Mouse (Mus musculus) small intestine, adult 2 months (tissue): ENCODE data around the gene Rpl14.

Source experiments
- CTCF ChIP-seq: fragments of 200-500 bp; IDR thresholded peaks from 2 replicates; pipeline ENCODE4 v1.5.1; 2012; ENCODE audit warnings: low read depth, mild to moderate bottlenecking, control low read depth, inconsistent platforms, low read length, moderate library complexity, mixed read lengths; ENCODE audit not compliant: insufficient replicate concordance, insufficient read length; ENCODE audit errors: extremely low read depth
- POLR2A ChIP-seq: fragments of 200-500 bp; IDR thresholded peaks from 2 replicates; pipeline ENCODE4 v1.6.1; 2012; ENCODE audit warnings: low read depth, mild to moderate bottlenecking, control low read depth, inconsistent platforms, low read length, moderate library complexity

- no peak for TF ChIP-seq POLR2A
- no peak for TF ChIP-seq CTCF
These were observed 7.5 kb downstream of the Rpl14 start for GRCm38 (mm10) chr9:120578701-120579100.
